In genomic region chr5:137096037-137096436, GRCm38 (mm10) we compare ENCODE assay signal across 13 mouse cellular contexts. TPM values are rescaled to one million over a fixed set of nuclear protein-coding genes. Genes with fewer than 3 reads are reported as not detected.
DNase-seq lines count a peak whose midpoint lies in the region; ATAC-seq lines count a peak whose summit lies in the region.
"Had no signal": no experiment of that assay in that cellular context is flagged by ENCODE, and none has a peak within 500 bp of the region (broad histone marks: within the 10 kb centered on the region; RNA-seq: fewer than 3 reads in every experiment).

No protein-coding gene starts in this region.

- no peak for ATAC-seq in intestine, embryonic 15.5 days
- ATAC-seq in hindbrain, embryonic 14.5 days (ENCODE audit: low FRiP score): no peak

- H3K27me3 ChIP-seq in intestine, embryonic 15.5 days (replicated peaks): no peaks in the 10 kb centered on the region
- H3K27me3 ChIP-seq in hindbrain, embryonic 14.5 days (ENCODE audit: control insufficient read depth, insufficient read depth, low read length): no peaks in the 10 kb centered on the region
- H3K27me3 ChIP-seq: limb, embryonic 13.5 days had no signal

- DNase-seq in adrenal gland, postnatal 25 days: peak; percentile 32
- no peak for DNase-seq in adrenal gland, postnatal 10 days
- peak; percentile 71 to 76 for DNase-seq in left cerebral cortex, postnatal 14 days (ENCODE audit: low spot score in 2 of 2)
- DNase-seq in left cerebral cortex, postnatal 4 days: no peak
- DNase-seq in lung, postnatal 36 days: peak; percentile 86
- no peak for DNase-seq in hindbrain, embryonic 14.5 days (ENCODE audit: low spot score)
- no peak for DNase-seq in embryo, embryonic 9.5 days (ENCODE audit: extremely low spot score)
- DNase-seq: cerebellum, postnatal 10 days had no signal

- WGBS in intestine, embryonic 15.5 days: 39% methylated on average over 1 of the region's 1 CpGs
- WGBS in hindbrain, embryonic 14.5 days: 66% methylated on average over 1 of the region's 1 CpGs

- peak overlapping the region; percentile 54 for H3K27ac ChIP-seq in intestine, embryonic 15.5 days
- no peak overlapping the region for H3K27ac ChIP-seq in hindbrain, embryonic 14.5 days
- H3K27ac ChIP-seq: limb, embryonic 13.5 days had no signal

- H3K36me3 ChIP-seq in intestine, embryonic 15.5 days: no peaks in the 10 kb centered on the region
- H3K36me3 ChIP-seq in hindbrain, embryonic 14.5 days (replicated peaks; ENCODE audit: control insufficient read depth, insufficient read depth): no peaks in the 10 kb centered on the region
- H3K36me3 ChIP-seq: limb, embryonic 13.5 days had no signal

- H3K4me2 ChIP-seq in intestine, embryonic 15.5 days (replicated peaks): no peak overlapping the region
- no peak overlapping the region for H3K4me2 ChIP-seq in hindbrain, embryonic 14.5 days (replicated peaks)
- H3K4me2 ChIP-seq: limb, embryonic 13.5 days had no signal

- 0 out of 2 replicates have a peak, but pooled peaks cover 9% of the 10 kb centered on the region for H3K4me1 ChIP-seq in intestine, embryonic 15.5 days (replicated peaks)
- no peaks in the 10 kb centered on the region for H3K4me1 ChIP-seq in hindbrain, embryonic 14.5 days (replicated peaks; ENCODE audit: control insufficient read depth, insufficient read depth, low read length)
- H3K4me1 ChIP-seq: limb, embryonic 13.5 days had no signal

- no peak overlapping the region for H3K9ac ChIP-seq in intestine, embryonic 15.5 days
- H3K9ac ChIP-seq in hindbrain, embryonic 14.5 days: no peak overlapping the region
- H3K9ac ChIP-seq: limb, embryonic 13.5 days had no signal

- H3K9me3 ChIP-seq in intestine, embryonic 15.5 days: no peaks in the 10 kb centered on the region
- no peaks in the 10 kb centered on the region for H3K9me3 ChIP-seq in hindbrain, embryonic 14.5 days (ENCODE audit: control insufficient read depth, low read length)
- H3K9me3 ChIP-seq: limb, embryonic 13.5 days had no signal

- intact Hi-C loops in left cerebral cortex, postnatal 14 days (cut with DNase I): no loop called here
- intact Hi-C loops in left cerebral cortex, postnatal 4 days (cut with DNase I): no loop called here

- no peak overlapping the region for H3K4me3 ChIP-seq in intestine, embryonic 15.5 days (replicated peaks)
- H3K4me3 ChIP-seq in hindbrain, embryonic 14.5 days (replicated peaks; ENCODE audit: low read length): no peak overlapping the region
- H3K4me3 ChIP-seq: limb, embryonic 13.5 days had no signal

RNA-seq across cellular contexts. Expression of gene Trim56, which starts 20.0 kb away (rescaled TPM):
- 44.0 and 53.3 TPM in 2 replicates for total RNA-seq in adrenal gland, postnatal 25 days (2021)
- total RNA-seq in adrenal gland, postnatal 10 days (2021): 10 to 100 TPM; 26.5 to 32.5 TPM
- total RNA-seq in left cerebral cortex, postnatal 14 days (2021): 1 to 10 TPM; 3.3 to 3.7 TPM
- total RNA-seq in left cerebral cortex, postnatal 4 days (2021): 1 to 10 TPM; 4.1 to 5.6 TPM
- polyA plus RNA-seq in intestine, embryonic 15.5 days (2015; fragmentation: Nextera tagmentation; extraction: Ambion mirVana): 7.5 and 8.4 TPM in 2 replicates
- polyA plus RNA-seq in hindbrain, embryonic 14.5 days (2014; fragmentation: Nextera tagmentation; extraction: Ambion mirVana): 3.3 and 3.9 TPM in 2 replicates

RNA-seq across cellular contexts. Expression of gene Serpine1, which starts 24.0 kb away (rescaled TPM):
- 2.0 and 3.4 TPM in 2 replicates for total RNA-seq in adrenal gland, postnatal 25 days (2021)
- total RNA-seq in adrenal gland, postnatal 10 days (2021): 1 to 10 TPM; 1.4 to 4.6 TPM
- total RNA-seq in left cerebral cortex, postnatal 14 days (2021): 1 to 10 TPM in 1 of 2 experiments, under 1 TPM in 1; 0.76 to 1.3 TPM
- total RNA-seq in left cerebral cortex, postnatal 4 days (2021): under 1 TPM; 0.60 TPM
- 0.34 and 0.42 TPM in 2 replicates for polyA plus RNA-seq in intestine, embryonic 15.5 days (2015; fragmentation: Nextera tagmentation; extraction: Ambion mirVana)
- polyA plus RNA-seq in hindbrain, embryonic 14.5 days (2014; fragmentation: Nextera tagmentation; extraction: Ambion mirVana): 0.25 TPM in 2 replicates
- polyA plus RNA-seq: neural tube, embryonic 11.5 days had no signal

RNA-seq across cellular contexts. Expression of gene Ap1s1, which starts 50.1 kb away (rescaled TPM):
- total RNA-seq in adrenal gland, postnatal 25 days (2021): 97.4 and 117 TPM in 2 replicates
- total RNA-seq in adrenal gland, postnatal 10 days (2021): 100 to 1,000 TPM; 105 to 106 TPM
- total RNA-seq in left cerebral cortex, postnatal 14 days (2021): 100 to 1,000 TPM; 235 to 257 TPM
- 100 to 1,000 TPM; 193 to 208 TPM for total RNA-seq in left cerebral cortex, postnatal 4 days (2021)
- polyA plus RNA-seq in intestine, embryonic 15.5 days (2015; fragmentation: Nextera tagmentation; extraction: Ambion mirVana): 230 and 242 TPM in 2 replicates
- 192 and 201 TPM in 2 replicates for polyA plus RNA-seq in hindbrain, embryonic 14.5 days (2014; fragmentation: Nextera tagmentation; extraction: Ambion mirVana)

RNA-seq across cellular contexts. Expression of gene Muc3, which starts 53.1 kb away (rescaled TPM):
- total RNA-seq in adrenal gland, postnatal 25 days (2021): not detected in 2 replicates
- total RNA-seq in adrenal gland, postnatal 10 days (2021): not detected
- total RNA-seq in left cerebral cortex, postnatal 14 days (2021): not detected
- not detected for total RNA-seq in left cerebral cortex, postnatal 4 days (2021)
- 3.8 and 4.6 TPM in 2 replicates for polyA plus RNA-seq in intestine, embryonic 15.5 days (2015; fragmentation: Nextera tagmentation; extraction: Ambion mirVana)
- not detected in 2 replicates for polyA plus RNA-seq in hindbrain, embryonic 14.5 days (2014; fragmentation: Nextera tagmentation; extraction: Ambion mirVana)
- total RNA-seq: gastrocnemius, postnatal 4 days had no signal
- polyA plus RNA-seq: limb, embryonic 13.5 days; neural tube, embryonic 11.5 days; stomach, embryonic 14.5 days had no signal

Comparison
In these comparisons a context has a peak if more than half of its experiments do, and no peak if none do; other contexts are left out.
1. DNase-seq: peak in adrenal gland, postnatal 25 days (single experiment), left cerebral cortex, postnatal 14 days (2 of 2) and lung, postnatal 36 days (single experiment); none in adrenal gland, postnatal 10 days (single experiment), left cerebral cortex, postnatal 4 days (single experiment), hindbrain, embryonic 14.5 days (single experiment) and embryo, embryonic 9.5 days (single experiment).